Mouse (Mus musculus) bone marrow, adult 2 months (tissue): ENCODE measurements around the gene Wwc2. TPM values are rescaled to one million over a fixed set of nuclear protein-coding genes. Genes with fewer than 3 reads are reported as not detected.

Source experiments
- H3K27ac ChIP-seq: fragments of 200-500 bp; 2 replicates; pipeline ENCODE4 v1.5.1; 2012; ENCODE audit warnings: low read depth, mild to moderate bottlenecking, control low read depth, inconsistent platforms, low read length; ENCODE audit not compliant: control insufficient read depth, poor library complexity, insufficient read depth
- H3K4me1 ChIP-seq: fragments of 200-500 bp; 2 replicates; pipeline ENCODE4 v1.6.1; 2011; ENCODE audit warnings: low read length; ENCODE audit not compliant: control insufficient read depth, insufficient read depth
- H3K4me3 ChIP-seq: fragments of 200-500 bp; replicated peaks from 2 replicates; pipeline ENCODE3; 2011; ENCODE audit warnings: mild to moderate bottlenecking, low read depth, low read length, control low read depth; ENCODE audit not compliant: control insufficient read depth
- CTCF ChIP-seq: fragments of 200-500 bp; IDR thresholded peaks from 2 replicates; pipeline ENCODE4 v1.5.1; 2011; ENCODE audit warnings: low read length, control low read depth; ENCODE audit not compliant: control insufficient read depth, insufficient read depth
- POLR2A ChIP-seq: fragments of 200-500 bp; IDR thresholded peaks from 2 replicates; pipeline ENCODE4 v1.6.1; 2011; ENCODE audit warnings: low read depth, mild to moderate bottlenecking, control low read depth, low read length, borderline replicate concordance; ENCODE audit not compliant: control insufficient read depth
- WGBS: fragments of 180-500 bp; shearing (Covaris S2); methylation state at CpG from one replicate; pipeline ENCODE4 v1.1.7; 2018; 5-methylcytosine and 5-hydroxymethylcytosine counted together
- polyA plus RNA-seq: library from polyadenylated mRNA; stranded (reverse); fragments of >200 nt; gene quantifications from 2 replicates; pipeline ENCODE4 v1.2.4, GENCODE M21; 2011; ENCODE audit warnings: low replicate concordance; ENCODE audit not compliant: missing spikeins, insufficient read depth, insufficient read length

The Wwc2 gene
- polyA plus RNA-seq, 1 experiment: 2.3 TPM

GRCm38 (mm10) chr8:47809970-47810665 is 180.6 kb downstream of the Wwc2 start:
- no peak for TF ChIP-seq CTCF
- no peak for TF ChIP-seq POLR2A
- H3K4me3 ChIP-seq: no peak overlapping the region
- no peak overlapping the region for H3K27ac ChIP-seq
- 80% methylated on average over 14 of the region's 14 CpGs for WGBS
- H3K4me1 ChIP-seq: no peaks in the 10 kb centered on the region

- WGBS: 55% methylated on average over 1 of the region's 1 CpGs
- Histone ChIP-seq H3K4me1 (no peaks in the 10 kb centered on the region; the same call in 1 of the 2 replicates), H3K4me3 (no peak overlapping the region), H3K27ac (no peak overlapping the region)
- no peak for TF ChIP-seq POLR2A
- TF ChIP-seq CTCF: no peak
Observed at GRCm38 (mm10) chr8:47804262-47804661, 186.5 kb downstream of the Wwc2 start.

- TF ChIP-seq POLR2A (no peak), CTCF (no peak)
- Histone ChIP-seq H3K27ac (no peak overlapping the region), H3K4me3 (no peak overlapping the region), H3K4me1 (no peaks in the 10 kb centered on the region; the same call in 1 of the 2 replicates)
- WGBS: 77% methylated on average over 2 of the region's 2 CpGs
Observed at GRCm38 (mm10) chr8:47802349-47802748, 188.4 kb downstream of the Wwc2 start.

GRCm38 (mm10) chr8:47799438-47799837 is 191.3 kb downstream of the Wwc2 start:
- no peak overlapping the region for H3K4me3 ChIP-seq
- 37% methylated on average over 6 of the region's 6 CpGs for WGBS

GRCm38 (mm10) chr8:47791986-47792385 is 198.7 kb downstream of the Wwc2 start:
- WGBS: 76% methylated on average over 9 of the region's 9 CpGs
- Histone ChIP-seq H3K27ac (no peak overlapping the region), H3K4me1 (no peaks in the 10 kb centered on the region), H3K4me3 (no peak overlapping the region)
- TF ChIP-seq POLR2A: no peak
- no peak for TF ChIP-seq CTCF

More at GRCm38 (mm10) chr8:47799438-47799837, 191.3 kb downstream of the Wwc2 start:
- Histone ChIP-seq H3K27ac (no peak overlapping the region), H3K4me1 (no peaks in the 10 kb centered on the region; the same call in 1 of the 2 replicates)
- TF ChIP-seq POLR2A (no peak), CTCF (no peak)

GRCm38 (mm10) chr8:47787705-47788104 is 203.0 kb downstream of the Wwc2 start:
- H3K4me1 ChIP-seq: no peaks in the 10 kb centered on the region
- H3K27ac ChIP-seq: no peak overlapping the region
- no peak overlapping the region for H3K4me3 ChIP-seq
- 52% methylated on average over 10 of the region's 10 CpGs for WGBS
- TF ChIP-seq CTCF (no peak), POLR2A (no peak)

GRCm38 (mm10) chr8:47786323-47786722 is 204.4 kb downstream of the Wwc2 start:
- H3K27ac ChIP-seq: no peak overlapping the region

GRCm38 (mm10) chr8:47784436-47784835 is 206.3 kb downstream of the Wwc2 start:
- Histone ChIP-seq H3K27ac (no peak overlapping the region), H3K4me1 (no peaks in the 10 kb centered on the region), H3K4me3 (no peak overlapping the region)
- 86% methylated on average over 7 of the region's 7 CpGs for WGBS
- TF ChIP-seq POLR2A (no peak), CTCF (no peak)

More at GRCm38 (mm10) chr8:47786323-47786722, 204.4 kb downstream of the Wwc2 start:
- H3K4me3 ChIP-seq: no peak overlapping the region
- H3K4me1 ChIP-seq: no peaks in the 10 kb centered on the region
- 90% methylated on average over 15 of the region's 15 CpGs for WGBS
- TF ChIP-seq CTCF: no peak
- TF ChIP-seq POLR2A: no peak
